Mouse (Mus musculus) heart, embryonic 12.5 days (tissue): Measurements from ENCODE around the gene Pfn1. TPM values are rescaled to one million over a fixed set of nuclear protein-coding genes. Genes with fewer than 3 reads are reported as not detected.

Experiments used
- ATAC-seq: fragments of 200-750 bp; cut with Nextera tagmentation; 2 replicates; pipeline ENCODE4 v1.8.0; 2017; ENCODE audit warnings: moderate TSS enrichment, moderate library complexity; ENCODE audit not compliant: insufficient number of reproducible peaks, low FRiP score
- H3K27ac ChIP-seq: fragments of 300-500 bp; sonication (generic); 2 replicates; pipeline ENCODE4 v1.5.1; 2016; ENCODE audit warnings: mild to moderate bottlenecking, moderate library complexity; ENCODE audit not compliant: poor library complexity, severe bottlenecking
- H3K27me3 ChIP-seq: fragments of 300-500 bp; sonication (generic); replicated peaks from 2 replicates; pipeline ENCODE4 v1.6.1; 2016; ENCODE audit warnings: mild to moderate bottlenecking, moderate library complexity
- H3K36me3 ChIP-seq: fragments of 300-500 bp; sonication (generic); 2 replicates; pipeline ENCODE4 v1.6.1; 2016; ENCODE audit warnings: mild to moderate bottlenecking, moderate library complexity
- H3K4me1 ChIP-seq: fragments of 300-500 bp; sonication (generic); replicated peaks from 2 replicates; pipeline ENCODE4 v1.6.1; 2016; ENCODE audit warnings: mild to moderate bottlenecking
- H3K4me2 ChIP-seq: fragments of 300-500 bp; sonication (generic); 2 replicates; pipeline ENCODE4 v1.6.1; 2016; ENCODE audit warnings: mild to moderate bottlenecking, moderate library complexity
- H3K4me3 ChIP-seq: fragments of 300-500 bp; sonication (generic); 2 replicates; pipeline ENCODE4 v1.5.1; 2016; ENCODE audit warnings: mild to moderate bottlenecking
- H3K9ac ChIP-seq: fragments of 300-500 bp; sonication (generic); 2 replicates; pipeline ENCODE4 v1.6.1; 2016; ENCODE audit warnings: mild to moderate bottlenecking, moderate library complexity
- H3K9me3 ChIP-seq: fragments of 300-500 bp; sonication (generic); replicated peaks from 2 replicates; pipeline ENCODE4 v1.6.1; 2016; ENCODE audit warnings: mild to moderate bottlenecking, moderate library complexity
- WGBS: fragments of 180-500 bp; shearing (Covaris S2); methylation state at CpG from one replicate; pipeline ENCODE4 v1.1.7; 2016; 5-methylcytosine and 5-hydroxymethylcytosine counted together
- polyA plus RNA-seq: library from polyadenylated mRNA; unstranded; fragments of >200 nt; fragmentation: Nextera tagmentation; extraction: Ambion mirVana; gene quantifications from 2 replicates; pipeline ENCODE4 v1.2.1, GENCODE M21; 2016

The Pfn1 gene
- polyA plus RNA-seq, 1 experiment from 2014 or later: 1,661 TPM

GRCm38 (mm10) chr11:70608381-70609066 is 45.9 kb downstream of the Pfn1 start:
- 88% methylated on average over 26 of the region's 26 CpGs for WGBS
- Histone ChIP-seq H3K36me3 (peaks cover 98% of the 10 kb centered on the region), H3K9me3 (no peaks in the 10 kb centered on the region), H3K27me3 (no peaks in the 10 kb centered on the region), H3K4me2 (no peak overlapping the region), H3K4me1 (no peaks in the 10 kb centered on the region), H3K27ac (no peak overlapping the region), H3K9ac (no peak overlapping the region), H3K4me3 (no peak overlapping the region)
- ATAC-seq: no peak

DNA sequence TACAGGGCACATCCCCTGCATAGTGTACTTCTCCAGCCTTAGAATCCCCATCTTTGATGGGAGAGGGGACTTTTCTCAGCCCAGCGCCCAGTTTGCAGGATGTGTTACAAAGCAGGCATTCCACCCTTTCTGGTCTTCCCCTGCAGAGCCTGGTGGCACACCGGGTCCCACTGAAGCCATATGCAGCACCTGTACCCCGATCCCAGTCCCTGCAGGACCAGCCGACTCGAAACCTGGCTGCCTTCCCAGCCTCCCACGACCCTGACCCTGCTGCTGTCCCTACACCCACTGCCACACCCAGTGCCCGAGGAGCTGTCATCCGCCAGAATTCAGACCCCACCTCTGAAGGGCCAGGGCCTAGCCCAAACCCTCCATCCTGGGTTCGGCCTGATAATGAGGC is 46.8 kb downstream of the Pfn1 start:
- WGBS: 87% methylated on average over 9 of the region's 9 CpGs
- H3K4me3 ChIP-seq: no peak overlapping the region
- no peak for ATAC-seq
- peaks cover 98% of the 10 kb centered on the region for H3K36me3 ChIP-seq
- H3K9me3 ChIP-seq: no peaks in the 10 kb centered on the region
- H3K4me2 ChIP-seq: no peak overlapping the region
- H3K4me1 ChIP-seq: no peaks in the 10 kb centered on the region
- H3K27me3 ChIP-seq: no peaks in the 10 kb centered on the region
- no peak overlapping the region for H3K9ac ChIP-seq
- H3K27ac ChIP-seq: no peak overlapping the region

DNA sequence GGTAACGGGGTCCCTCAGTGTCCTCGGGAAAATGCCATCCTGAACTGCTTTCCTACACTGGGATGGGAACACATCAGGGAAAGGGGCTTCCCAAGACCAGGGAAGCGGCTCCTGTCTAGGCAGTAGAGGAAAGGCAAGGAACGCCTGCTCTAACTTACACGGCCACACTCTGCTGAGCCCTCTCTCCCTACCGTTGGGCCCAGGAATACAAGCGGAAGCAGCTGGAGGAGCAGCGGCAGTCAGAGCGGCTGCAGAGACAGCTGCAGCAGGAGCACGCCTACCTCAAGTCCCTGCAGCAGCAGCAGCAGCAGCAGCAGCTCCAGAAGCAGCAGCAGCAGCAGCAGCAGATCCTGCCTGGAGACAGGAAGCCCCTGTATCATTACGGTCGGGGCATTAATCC is 47.7 kb downstream of the Pfn1 start:
- no peaks in the 10 kb centered on the region for H3K9me3 ChIP-seq
- H3K9ac ChIP-seq: no peak overlapping the region
- WGBS: 72% methylated on average over 12 of the region's 12 CpGs
- H3K4me1 ChIP-seq: no peaks in the 10 kb centered on the region
- no peak overlapping the region for H3K4me2 ChIP-seq
- H3K36me3 ChIP-seq: peaks cover 99% of the 10 kb centered on the region
- H3K27me3 ChIP-seq: no peaks in the 10 kb centered on the region
- H3K4me3 ChIP-seq: no peak overlapping the region
- ATAC-seq: no peak
- no peak overlapping the region for H3K27ac ChIP-seq

DNA sequence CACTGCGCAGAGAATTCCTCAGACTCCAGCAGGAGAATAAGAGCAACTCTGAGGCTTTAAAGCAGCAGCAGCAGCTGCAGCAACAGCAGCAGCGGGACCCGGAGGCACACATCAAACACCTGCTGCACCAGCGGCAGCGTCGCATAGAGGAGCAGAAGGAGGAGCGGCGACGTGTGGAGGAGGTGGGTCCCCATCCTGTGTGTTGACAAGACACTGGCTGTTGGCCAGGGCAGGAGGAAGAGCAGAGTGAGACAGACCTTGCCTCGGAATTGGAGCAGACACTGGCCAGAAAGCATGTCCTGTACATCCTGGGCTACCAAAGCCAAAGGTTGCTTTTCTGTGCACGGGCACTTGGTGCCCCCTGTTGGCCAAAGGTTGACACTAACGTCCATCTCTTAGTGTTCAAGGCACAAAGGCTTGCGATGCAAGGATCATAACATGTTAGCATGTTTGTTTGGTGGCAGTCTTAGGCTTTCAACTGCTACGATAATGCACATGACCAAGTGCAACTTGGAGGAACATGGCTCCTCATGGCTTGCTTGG is 49.3 kb downstream of the Pfn1 start:
- Histone ChIP-seq H3K4me2 (no peak overlapping the region), H3K27me3 (no peaks in the 10 kb centered on the region), H3K4me3 (no peak overlapping the region), H3K27ac (no peak overlapping the region), H3K9ac (no peak overlapping the region), H3K9me3 (no peaks in the 10 kb centered on the region), H3K4me1 (no peaks in the 10 kb centered on the region), H3K36me3 (peaks cover 88% of the 10 kb centered on the region)
- WGBS: 50% methylated on average over 14 of the region's 14 CpGs
- ATAC-seq: no peak

Other genes with a start within 250 kb of the Pfn1 start
- 28.4 and 29.3 TPM in 2 replicates for gene Pelp1, start 244.6 kb downstream of the Pfn1 start, polyA plus RNA-seq
- gene Arrb2, start 222.0 kb downstream of the Pfn1 start, polyA plus RNA-seq: 13.5 TPM in 2 replicates
- gene Med11, start 202.7 kb downstream of the Pfn1 start, polyA plus RNA-seq: 22.6 and 24.0 TPM in 2 replicates
- 1.9 and 2.9 TPM in 2 replicates for gene Zmynd15, start 195.2 kb downstream of the Pfn1 start, polyA plus RNA-seq
- 6.1 and 8.6 TPM in 2 replicates for gene Cxcl16, start 194.7 kb downstream of the Pfn1 start, polyA plus RNA-seq
- 9.7 and 11.3 TPM in 2 replicates for gene Tm4sf5, start 149.4 kb downstream of the Pfn1 start, polyA plus RNA-seq
- 0.30 and 0.54 TPM in 2 replicates for gene Vmo1, start 140.0 kb downstream of the Pfn1 start, polyA plus RNA-seq
- gene Gltpd2, start 135.4 kb downstream of the Pfn1 start, polyA plus RNA-seq: 0.23 and 0.65 TPM in 2 replicates
- gene Psmb6, start 129.3 kb downstream of the Pfn1 start, polyA plus RNA-seq: 575 and 577 TPM in 2 replicates
- gene Gm40193, start 121.7 kb downstream of the Pfn1 start, polyA plus RNA-seq: not detected in 2 replicates
- 12.6 TPM in 2 replicates for gene Pld2, start 114.6 kb downstream of the Pfn1 start, polyA plus RNA-seq
- 13.7 and 14.8 TPM in 2 replicates for gene Mink1, start 91.8 kb downstream of the Pfn1 start, polyA plus RNA-seq
- gene 4930544D05Rik, start 38.8 kb downstream of the Pfn1 start, polyA plus RNA-seq: not detected in 2 replicates
- gene Chrne, start 35.4 kb downstream of the Pfn1 start, polyA plus RNA-seq: 0.37 TPM in 1 of 2 replicates, not detected in the other
- gene Gp1ba, start 15.5 kb downstream of the Pfn1 start, polyA plus RNA-seq: 1.4 and 2.2 TPM in 2 replicates
- gene Rnf167, start 7.4 kb downstream of the Pfn1 start, polyA plus RNA-seq: 67.4 and 70.1 TPM in 2 replicates
- gene Slc25a11, start 7.2 kb downstream of the Pfn1 start, polyA plus RNA-seq: 227 and 229 TPM in 2 replicates
- gene Eno3, start 2.6 kb upstream of the Pfn1 start, polyA plus RNA-seq: 238 and 239 TPM in 2 replicates
- 164 and 170 TPM in 2 replicates for gene Spag7, start 14.8 kb upstream of the Pfn1 start, polyA plus RNA-seq
- gene Camta2, start 33.5 kb upstream of the Pfn1 start, polyA plus RNA-seq: 10.9 and 16.5 TPM in 2 replicates
- 1.7 and 1.8 TPM in 2 replicates for gene Inca1, start 45.5 kb upstream of the Pfn1 start, polyA plus RNA-seq
- gene Kif1c, start 45.9 kb upstream of the Pfn1 start, polyA plus RNA-seq: 3.9 and 4.5 TPM in 2 replicates
- 7.3 and 8.3 TPM in 2 replicates for gene Zfp3, start 109.6 kb upstream of the Pfn1 start, polyA plus RNA-seq
- gene Scimp, start 157.9 kb upstream of the Pfn1 start, polyA plus RNA-seq: not detected in 2 replicates
- gene Rabep1, start 190.1 kb upstream of the Pfn1 start, polyA plus RNA-seq: 33.3 and 35.1 TPM in 2 replicates